In the genomic region with DNA sequence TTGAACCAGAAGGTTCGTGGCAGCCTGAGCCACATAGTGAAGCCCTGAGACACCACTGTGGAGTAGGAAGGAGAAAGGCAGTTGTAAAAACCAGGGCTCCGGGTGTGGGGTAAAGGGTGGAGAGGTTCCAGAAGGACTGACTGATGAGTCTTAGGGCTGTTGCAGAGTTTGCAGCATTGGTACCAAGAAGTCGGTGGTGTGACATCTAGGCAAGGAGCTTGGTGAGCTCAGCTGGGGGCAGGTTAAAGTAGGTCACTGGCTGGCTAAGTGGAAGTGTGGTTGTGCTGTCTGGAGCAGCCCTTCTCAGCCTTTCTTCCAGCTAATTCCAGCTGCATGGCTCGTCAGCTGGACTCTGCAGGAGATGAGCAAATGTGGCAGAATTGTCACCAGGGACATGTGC, we compare ENCODE assay signal across 12 mouse cellular contexts. TPM values are rescaled to one million over a fixed set of nuclear protein-coding genes. Genes with fewer than 3 reads are reported as not detected.
DNase-seq lines count a peak whose midpoint lies in the region; ATAC-seq and TF ChIP-seq lines count a peak whose summit lies in the region.
"Had no signal": no experiment of that assay in that cellular context is flagged by ENCODE, and none has a peak within 500 bp of the region (broad histone marks: within the 10 kb centered on the region; RNA-seq: fewer than 3 reads in every experiment).

No protein-coding gene starts in this region.

- no peak for ATAC-seq in embryonic facial prominence, embryonic 14.5 days (ENCODE audit: low read depth)
- ATAC-seq in stomach, postnatal 0 days (ENCODE audit: low FRiP score, low TSS enrichment) = no peak
- ATAC-seq: forebrain, embryonic 14.5 days had no signal

- TF ChIP-seq EP300 in stomach, postnatal 0 days (optimal IDR thresholded peaks at IDR 0.05) = no peak

- peaks cover 65% of the 10 kb centered on the region for H3K4me1 ChIP-seq in embryonic facial prominence, embryonic 14.5 days (ENCODE audit: control insufficient read depth, insufficient read depth, low read length)
- H3K4me1 ChIP-seq in embryonic facial prominence, embryonic 10.5 days = peaks cover 85% of the 10 kb centered on the region
- peaks cover 32% of the 10 kb centered on the region for H3K4me1 ChIP-seq in stomach, postnatal 0 days (replicated peaks; ENCODE audit: control insufficient read depth, insufficient read depth)

- H3K36me3 ChIP-seq in embryonic facial prominence, embryonic 14.5 days (ENCODE audit: control insufficient read depth, insufficient read depth, low read length) = peaks cover 13% of the 10 kb centered on the region
- H3K36me3 ChIP-seq in embryonic facial prominence, embryonic 10.5 days (replicated peaks) = peaks cover 13% of the 10 kb centered on the region
- peaks cover 9% of the 10 kb centered on the region for H3K36me3 ChIP-seq in stomach, postnatal 0 days (ENCODE audit: control insufficient read depth, insufficient read depth, low read length)

- H3K9me3 ChIP-seq in embryonic facial prominence, embryonic 14.5 days (ENCODE audit: control insufficient read depth, low read length) = no peaks in the 10 kb centered on the region
- no peaks in the 10 kb centered on the region for H3K9me3 ChIP-seq in embryonic facial prominence, embryonic 10.5 days
- no peaks in the 10 kb centered on the region for H3K9me3 ChIP-seq in stomach, postnatal 0 days (ENCODE audit: control insufficient read depth, low read length)

- 45% methylated on average over 4 of the region's 4 CpGs for WGBS in embryonic facial prominence, embryonic 14.5 days
- 68% methylated on average over 4 of the region's 4 CpGs for WGBS in embryonic facial prominence, embryonic 10.5 days
- WGBS in stomach, postnatal 0 days = 53% methylated on average over 4 of the region's 4 CpGs

- TF ChIP-seq CTCF in layer of hippocampus, adult 2 months (conservative IDR thresholded peaks at IDR 0.05) = no peak
- no peak for TF ChIP-seq CTCF in stomach, postnatal 0 days (IDR thresholded peaks at IDR 0.05; ENCODE audit: low read depth)

- no peak for DNase-seq in embryonic facial prominence, embryonic 14.5 days (ENCODE audit: low spot score)
- DNase-seq in embryonic facial prominence, embryonic 10.5 days (ENCODE audit: low spot score) = no peak
- DNase-seq in layer of hippocampus, adult 2 months (ENCODE audit: low spot score in 2 of 2) = no peak
- no peak for DNase-seq in layer of hippocampus, adult 9-10 months (ENCODE audit: low spot score)
- DNase-seq in induced T-regulatory cell, adult 2 months (ENCODE audit: low read depth) = peak; percentile 22
- DNase-seq in stomach, postnatal 0 days (ENCODE audit: low spot score) = no peak
- DNase-seq in cerebellum, postnatal 25 days = no peak
- no peak for DNase-seq in left cerebral cortex, adult 8-10 months (ENCODE audit: low spot score in 2 of 2)
- DNase-seq: cerebellum, postnatal 36 days; right cerebral cortex, postnatal 14 days had no signal

- no peak overlapping the region for H3K27ac ChIP-seq in embryonic facial prominence, embryonic 14.5 days (replicated peaks; ENCODE audit: low read depth, low read length)
- no peak overlapping the region for H3K27ac ChIP-seq in embryonic facial prominence, embryonic 10.5 days (replicated peaks)
- H3K27ac ChIP-seq in layer of hippocampus, adult 2 months = peak overlapping the region; percentile 14; the same call in 1 of the 2 replicates
- H3K27ac ChIP-seq in stomach, postnatal 0 days (replicated peaks) = 0 out of 2 replicates have a peak overlapping the region, but pooled peaks have one; percentile 5

- 0 out of 2 replicates have a peak overlapping the region, but pooled peaks have one; percentile 90 for H3K4me2 ChIP-seq in embryonic facial prominence, embryonic 14.5 days (ENCODE audit: low read depth, low read length)
- H3K4me2 ChIP-seq in stomach, postnatal 0 days (replicated peaks; ENCODE audit: low read depth) = no peak overlapping the region

- no peaks in the 10 kb centered on the region for H3K27me3 ChIP-seq in embryonic facial prominence, embryonic 14.5 days (replicated peaks; ENCODE audit: control insufficient read depth, insufficient read depth, low read length)
- H3K27me3 ChIP-seq in embryonic facial prominence, embryonic 10.5 days (replicated peaks; ENCODE audit: low read depth, poor library complexity, severe bottlenecking) = peaks cover 10% of the 10 kb centered on the region
- H3K27me3 ChIP-seq in stomach, postnatal 0 days (ENCODE audit: control insufficient read depth, insufficient read depth, low read length) = no peaks in the 10 kb centered on the region

- no peak overlapping the region for H3K4me3 ChIP-seq in embryonic facial prominence, embryonic 14.5 days (ENCODE audit: low read depth, low read length)
- H3K4me3 ChIP-seq in embryonic facial prominence, embryonic 10.5 days = no peak overlapping the region
- H3K4me3 ChIP-seq in layer of hippocampus, adult 2 months = no peak overlapping the region
- no peak overlapping the region for H3K4me3 ChIP-seq in stomach, postnatal 0 days (ENCODE audit: low read depth, low read length)

- no peak overlapping the region for H3K9ac ChIP-seq in embryonic facial prominence, embryonic 14.5 days (ENCODE audit: low read depth, low read length)
- no peak overlapping the region for H3K9ac ChIP-seq in stomach, postnatal 0 days (ENCODE audit: low read length)

RNA-seq across cellular contexts. Expression of gene Tnfrsf1a, which starts 3.6 kb away (rescaled TPM):
- 81.8 and 82.6 TPM in 2 replicates for polyA plus RNA-seq in embryonic facial prominence, embryonic 14.5 days (2014; fragmentation: Nextera tagmentation; extraction: Ambion mirVana)
- polyA plus RNA-seq in embryonic facial prominence, embryonic 10.5 days (2016; fragmentation: Nextera tagmentation; extraction: Ambion mirVana) = 33.4 and 34.8 TPM in 2 replicates
- total RNA-seq in layer of hippocampus, adult 2 months (2021) = 10 to 100 TPM; 12.0 to 12.1 TPM
- polyA plus RNA-seq in stomach, postnatal 0 days (2015; fragmentation: Nextera tagmentation; extraction: Ambion mirVana) = 75.3 and 77.7 TPM in 2 replicates
- total RNA-seq in left cerebral cortex, adult 8-10 months (2022) = 10 to 100 TPM; 12.8 to 23.2 (median 16.7) TPM

RNA-seq across cellular contexts. Expression of gene Plekhg6, which starts 27.8 kb away (rescaled TPM):
- 1.0 and 1.4 TPM in 2 replicates for polyA plus RNA-seq in embryonic facial prominence, embryonic 14.5 days (2014; fragmentation: Nextera tagmentation; extraction: Ambion mirVana)
- 0.21 and 0.32 TPM in 2 replicates for polyA plus RNA-seq in embryonic facial prominence, embryonic 10.5 days (2016; fragmentation: Nextera tagmentation; extraction: Ambion mirVana)
- total RNA-seq in layer of hippocampus, adult 2 months (2021) = under 1 TPM in 1 of 2 experiments, not detected in 1; 0.17 TPM
- polyA plus RNA-seq in stomach, postnatal 0 days (2015; fragmentation: Nextera tagmentation; extraction: Ambion mirVana) = 6.3 and 6.7 TPM in 2 replicates
- under 1 TPM; 0.28 to 0.71 (median 0.40) TPM for total RNA-seq in left cerebral cortex, adult 8-10 months (2022)
- total RNA-seq: granulocyte monocyte progenitor cell, adult 5-6 weeks had no signal
- polyA plus RNA-seq: forebrain, embryonic 14.5 days had no signal

RNA-seq across cellular contexts. Expression of gene Scnn1a, which starts 32.4 kb away (rescaled TPM):
- polyA plus RNA-seq in embryonic facial prominence, embryonic 14.5 days (2014; fragmentation: Nextera tagmentation; extraction: Ambion mirVana) = 1.5 and 3.2 TPM in 2 replicates
- polyA plus RNA-seq in embryonic facial prominence, embryonic 10.5 days (2016; fragmentation: Nextera tagmentation; extraction: Ambion mirVana) = 0.57 and 0.87 TPM in 2 replicates
- total RNA-seq in layer of hippocampus, adult 2 months (2021) = 1 to 10 TPM; 4.3 to 5.2 TPM
- 18.5 and 20.6 TPM in 2 replicates for polyA plus RNA-seq in stomach, postnatal 0 days (2015; fragmentation: Nextera tagmentation; extraction: Ambion mirVana)
- 1 to 10 TPM; 2.6 to 3.7 (median 3.1) TPM for total RNA-seq in left cerebral cortex, adult 8-10 months (2022)

RNA-seq across cellular contexts. Expression of gene Ltbr, which starts 39.1 kb away (rescaled TPM):
- polyA plus RNA-seq in embryonic facial prominence, embryonic 14.5 days (2014; fragmentation: Nextera tagmentation; extraction: Ambion mirVana) = 46.4 and 49.0 TPM in 2 replicates
- polyA plus RNA-seq in embryonic facial prominence, embryonic 10.5 days (2016; fragmentation: Nextera tagmentation; extraction: Ambion mirVana) = 26.9 and 28.8 TPM in 2 replicates
- total RNA-seq in layer of hippocampus, adult 2 months (2021) = 1 to 10 TPM; 6.6 to 9.8 TPM
- polyA plus RNA-seq in stomach, postnatal 0 days (2015; fragmentation: Nextera tagmentation; extraction: Ambion mirVana) = 71.5 and 73.0 TPM in 2 replicates
- 10 to 100 TPM in 2 of 4 experiments, 1 to 10 TPM in 2; 7.7 to 11.9 (median 10.3) TPM for total RNA-seq in left cerebral cortex, adult 8-10 months (2022)

Comparison
In these comparisons a context has a peak if more than half of its experiments do, and no peak if none do; other contexts are left out.
1. H3K27ac ChIP-seq: peak in layer of hippocampus, adult 2 months (single experiment) and stomach, postnatal 0 days (single experiment); none in embryonic facial prominence, embryonic 14.5 days (single experiment) and embryonic facial prominence, embryonic 10.5 days (single experiment).